Mouse (Mus musculus) olfactory bulb, adult 2 months (tissue): ENCODE results near the gene Usp18. TPM values are rescaled to one million over a fixed set of nuclear protein-coding genes. Genes with fewer than 3 reads are reported as not detected.

Experiments
- H3K27ac ChIP-seq: fragments of 200-500 bp; 2 replicates; pipeline ENCODE4 v1.5.1; 2012; ENCODE audit warnings: low read depth, low read length; ENCODE audit not compliant: insufficient read depth
- H3K4me1 ChIP-seq: fragments of 200-500 bp; 2 replicates; pipeline ENCODE4 v1.6.1; 2012; ENCODE audit warnings: low read length; ENCODE audit not compliant: control insufficient read depth, insufficient read depth
- H3K4me3 ChIP-seq: fragments of 200-500 bp; 2 replicates; pipeline ENCODE4 v1.5.1; 2012; ENCODE audit warnings: mild to moderate bottlenecking, low read depth, low read length, moderate library complexity; ENCODE audit not compliant: insufficient read depth
- CTCF ChIP-seq: fragments of 200-500 bp; IDR thresholded peaks from 2 replicates; pipeline ENCODE4 v1.5.1; 2012; ENCODE audit warnings: low read depth, mild to moderate bottlenecking, low read length, moderate library complexity; ENCODE audit not compliant: insufficient read depth
- POLR2A ChIP-seq: fragments of 200-500 bp; IDR thresholded peaks from 2 replicates; pipeline ENCODE4 v1.6.1; 2012; ENCODE audit warnings: mild to moderate bottlenecking, low read depth, low read length, moderate library complexity; ENCODE audit not compliant: insufficient read depth
- WGBS: fragments of 180-500 bp; shearing (Covaris S2); methylation state at CpG from one replicate; pipeline ENCODE4 v1.1.7; 2018; 5-methylcytosine and 5-hydroxymethylcytosine counted together
- polyA plus RNA-seq: library from polyadenylated mRNA; stranded (reverse); fragments of >200 nt; gene quantifications from 2 replicates; pipeline ENCODE4 v1.2.4, GENCODE M21; 2012; ENCODE audit warnings: low replicate concordance; ENCODE audit not compliant: missing spikeins, insufficient read depth, insufficient read length

Gene Usp18
- polyA plus RNA-seq, 1 experiment = not detected

GRCm38 (mm10) chr6:121220181-121220580 lies 25.5 kb upstream of the Usp18 start:
- 90% methylated on average over 10 of the region's 10 CpGs for WGBS
- H3K4me1 ChIP-seq = peaks cover 53% of the 10 kb centered on the region
- TF ChIP-seq POLR2A (no peak), CTCF (no peak)
- H3K27ac ChIP-seq = 0 out of 2 replicates have a peak overlapping the region, but pooled peaks have one; percentile 10
- no peak overlapping the region for H3K4me3 ChIP-seq

- Histone ChIP-seq H3K4me1 (peaks cover 49% of the 10 kb centered on the region), H3K27ac (no peak overlapping the region), H3K4me3 (no peak overlapping the region)
- TF ChIP-seq CTCF (no peak), POLR2A (no peak)
- WGBS = 86% methylated on average over 8 of the region's 8 CpGs
Measured at GRCm38 (mm10) chr6:121221876-121222597, 23.7 kb upstream of the Usp18 start.

- 96% methylated on average over 14 of the region's 14 CpGs for WGBS
- TF ChIP-seq CTCF = no peak
- no peak overlapping the region for H3K27ac ChIP-seq
- H3K4me3 ChIP-seq = no peak overlapping the region
- peaks cover 40% of the 10 kb centered on the region for H3K4me1 ChIP-seq
Measured at GRCm38 (mm10) chr6:121223001-121223400, 22.7 kb upstream of the Usp18 start.

GRCm38 (mm10) chr6:121224067-121224466 lies 21.6 kb upstream of the Usp18 start:
- WGBS = 74% methylated on average over 5 of the region's 5 CpGs
- Histone ChIP-seq H3K4me3 (no peak overlapping the region), H3K4me1 (peaks cover 37% of the 10 kb centered on the region), H3K27ac (no peak overlapping the region)
- TF ChIP-seq POLR2A = no peak
- no peak for TF ChIP-seq CTCF

- H3K27ac ChIP-seq = peak overlapping the region; percentile 56; the same call in 1 of the 2 replicates
- peaks cover 32% of the 10 kb centered on the region for H3K4me1 ChIP-seq
- 48% methylated on average over 6 of the region's 6 CpGs for WGBS
- TF ChIP-seq POLR2A (no peak), CTCF (no peak)
- H3K4me3 ChIP-seq = no peak overlapping the region
Measured at GRCm38 (mm10) chr6:121224993-121225392, 20.7 kb upstream of the Usp18 start.

GRCm38 (mm10) chr6:121226043-121226442 lies 19.7 kb upstream of the Usp18 start:
- H3K27ac ChIP-seq = 0 out of 2 replicates have a peak overlapping the region, but pooled peaks have one; percentile 12
- WGBS = 37% methylated on average over 4 of the region's 4 CpGs
- H3K4me3 ChIP-seq = no peak overlapping the region
- H3K4me1 ChIP-seq = peaks cover 24% of the 10 kb centered on the region
- TF ChIP-seq CTCF = no peak
- TF ChIP-seq POLR2A = no peak

GRCm38 (mm10) chr6:121226744-121227143 lies 19.0 kb upstream of the Usp18 start:
- peaks cover 21% of the 10 kb centered on the region for H3K4me1 ChIP-seq
- no peak for TF ChIP-seq CTCF
- TF ChIP-seq POLR2A = no peak
- no peak overlapping the region for H3K27ac ChIP-seq
- WGBS = 94% methylated on average over 2 of the region's 2 CpGs
- no peak overlapping the region for H3K4me3 ChIP-seq

- 75% methylated on average over 8 of the region's 8 CpGs for WGBS
- TF ChIP-seq POLR2A (no peak), CTCF (no peak)
- peaks cover 14% of the 10 kb centered on the region for H3K4me1 ChIP-seq
- no peak overlapping the region for H3K27ac ChIP-seq
- H3K4me3 ChIP-seq = no peak overlapping the region
Measured at GRCm38 (mm10) chr6:121228421-121228820, 17.3 kb upstream of the Usp18 start.

GRCm38 (mm10) chr6:121232652-121233051 lies 13.1 kb upstream of the Usp18 start:
- Histone ChIP-seq H3K4me1 (0 out of 2 replicates have a peak, but pooled peaks cover 4% of the 10 kb centered on the region), H3K4me3 (no peak overlapping the region), H3K27ac (no peak overlapping the region)
- WGBS = 69% methylated on average over 1 of the region's 1 CpGs
- TF ChIP-seq POLR2A = no peak
- no peak for TF ChIP-seq CTCF

GRCm38 (mm10) chr6:121236386-121236785 lies 9.3 kb upstream of the Usp18 start:
- no peak overlapping the region for H3K27ac ChIP-seq
- WGBS = 94% methylated on average over 2 of the region's 2 CpGs
- TF ChIP-seq POLR2A = no peak
- TF ChIP-seq CTCF = no peak
- no peak overlapping the region for H3K4me3 ChIP-seq
- H3K4me1 ChIP-seq = no peaks in the 10 kb centered on the region
